ENCODE assay signal across 8 mouse cellular contexts in genomic region chr5:101764554-101765347, GRCm38 (mm10). TPM values are rescaled to one million over a fixed set of nuclear protein-coding genes. Genes with fewer than 3 reads are reported as not detected.
DNase-seq lines count a peak whose midpoint lies in the region; ATAC-seq and TF ChIP-seq lines count a peak whose summit lies in the region.

Cds1 (plus strand) TSS chr5:101765130.

- no peak for TF ChIP-seq CTCF in small intestine, adult 2 months (IDR thresholded peaks at IDR 0.05; ENCODE audit: extremely low read depth, insufficient read length, insufficient replicate concordance, low read depth, low read length)

- TF ChIP-seq POLR2A in small intestine, adult 2 months (IDR thresholded peaks at IDR 0.05; ENCODE audit: low read depth, low read length) = peak; percentile 28; the same call in 1 of the 2 replicates

- DNase-seq in adrenal gland, postnatal 4 days (ENCODE audit: low spot score in 2 of 2) = peak; percentile 37 to 39
- peak; percentile 63 for DNase-seq in embryo, embryonic 9.5 days (ENCODE audit: extremely low spot score)
- DNase-seq in kidney, adult 11 months = peak; percentile 85
- peak; percentile 78 for DNase-seq in limb, embryonic 10.5 days (ENCODE audit: low spot score)
- DNase-seq in midbrain, embryonic 11.5 days (ENCODE audit: low spot score, missing footprints) = peak; percentile 95

- H3K27ac ChIP-seq in limb, embryonic 10.5 days = peak within 1 kb of the TSS; percentile 66
- H3K27ac ChIP-seq in midbrain, embryonic 11.5 days (ENCODE audit: low read depth, low read length) = no peak within 1 kb of the TSS
- H3K27ac ChIP-seq in small intestine, adult 2 months (ENCODE audit: insufficient read depth, low read depth, low read length) = peak within 1 kb of the TSS; percentile 94

- peak within 1 kb of the TSS; percentile 98 for H3K4me2 ChIP-seq in midbrain, embryonic 11.5 days

- peaks cover 83% of the 10 kb centered on the region for H3K27me3 ChIP-seq in limb, embryonic 10.5 days (ENCODE audit: low read depth, poor library complexity, severe bottlenecking)
- peaks cover 54% of the 10 kb centered on the region for H3K27me3 ChIP-seq in midbrain, embryonic 11.5 days (ENCODE audit: control insufficient read depth, insufficient read depth, low read length)
- H3K27me3 ChIP-seq in small intestine, adult 2 months (ENCODE audit: control insufficient read depth, insufficient read depth, low read length) = no peaks in the 10 kb centered on the region

- H3K4me1 ChIP-seq in limb, embryonic 10.5 days = peaks cover 25% of the 10 kb centered on the region
- 0 out of 2 replicates have a peak, but pooled peaks cover 3% of the 10 kb centered on the region for H3K4me1 ChIP-seq in midbrain, embryonic 11.5 days (ENCODE audit: control insufficient read depth, insufficient read depth, low read length)
- H3K4me1 ChIP-seq in small intestine, adult 2 months (ENCODE audit: control insufficient read depth, insufficient read depth, insufficient read length, low read length) = peaks cover 20% of the 10 kb centered on the region

- H3K9ac ChIP-seq in midbrain, embryonic 11.5 days (ENCODE audit: low read length) = peak within 1 kb of the TSS; percentile 62

- H3K9me3 ChIP-seq in limb, embryonic 10.5 days (replicated peaks) = no peaks in the 10 kb centered on the region
- H3K9me3 ChIP-seq in midbrain, embryonic 11.5 days (ENCODE audit: control insufficient read depth, low read length) = no peaks in the 10 kb centered on the region

- peak; percentile 60 for ATAC-seq in granulocyte monocyte progenitor cell, adult 5-6 weeks (replicated peaks; ENCODE audit: poor library complexity, severe bottlenecking)
- peak; percentile 91 for ATAC-seq in midbrain, embryonic 11.5 days (ENCODE audit: low FRiP score)
- ATAC-seq in inflammation-experienced regulatory T-cells, adult 6 months = no peak

- no peaks in the 10 kb centered on the region for H3K36me3 ChIP-seq in limb, embryonic 10.5 days
- H3K36me3 ChIP-seq in midbrain, embryonic 11.5 days (ENCODE audit: control insufficient read depth, insufficient read depth, low read length) = no peaks in the 10 kb centered on the region
- H3K36me3 ChIP-seq in small intestine, adult 2 months (ENCODE audit: control insufficient read depth, insufficient read depth, low read length) = no peaks in the 10 kb centered on the region

- peak within 1 kb of the TSS; percentile 75 for H3K4me3 ChIP-seq in limb, embryonic 10.5 days
- peak within 1 kb of the TSS; percentile 65 for H3K4me3 ChIP-seq in midbrain, embryonic 11.5 days (ENCODE audit: low read depth, low read length)
- peak within 1 kb of the TSS; percentile 82 for H3K4me3 ChIP-seq in small intestine, adult 2 months (ENCODE audit: low read depth, low read length)

- under 1% methylated on average over 91 of the region's 91 CpGs for WGBS in limb, embryonic 10.5 days
- under 1% methylated on average over 76 of the region's 91 CpGs for WGBS in midbrain, embryonic 11.5 days
- WGBS in small intestine, adult 2 months = 2% methylated on average over 89 of the region's 91 CpGs

RNA-seq across cellular contexts. Expression of gene Cds1, which starts in this region (rescaled TPM):
- 1 to 10 TPM; 7.3 to 10.0 TPM for total RNA-seq in adrenal gland, postnatal 4 days (2021)
- total RNA-seq in granulocyte monocyte progenitor cell, adult 5-6 weeks (2014; fragmentation: Nextera tagmentation) = 7.9 and 13.3 TPM in 2 replicates
- 5.8 and 8.8 TPM in 2 replicates for total RNA-seq in granulocyte monocyte progenitor cell, adult 5-6 weeks (2017)
- polyA plus RNA-seq in limb, embryonic 10.5 days (2016; fragmentation: Nextera tagmentation; extraction: Ambion mirVana) = 0.67 and 0.68 TPM in 2 replicates
- 0.76 and 1.0 TPM in 2 replicates for polyA plus RNA-seq in midbrain, embryonic 11.5 days (2014; fragmentation: Nextera tagmentation; extraction: Ambion mirVana)
- polyA plus RNA-seq in small intestine, adult 2 months (2012; rRNA removed) = 39.8 and 112 TPM in 2 replicates
- not detected for polyA plus RNA-seq in inflammation-experienced regulatory T-cells, adult 6 months (2017; shearing (Covaris generic))

Comparison
In these comparisons a context has a peak if more than half of its experiments do, and no peak if none do; other contexts are left out.
1. RNA of gene Cds1 (polyA plus RNA-seq): 39.8 to 112 TPM in small intestine, adult 2 months; 0.76 to 1.0 TPM in midbrain, embryonic 11.5 days, 0.67 to 0.68 TPM in limb, embryonic 10.5 days and not detected in inflammation-experienced regulatory T-cells, adult 6 months; every median in the first group is over 10 times any median in the second.
2. Peak in DNase-seq, H3K4me3 ChIP-seq and H3K27ac ChIP-seq in limb, embryonic 10.5 days; RNA of the gene not detected or under 1 TPM.
3. DNase-seq: peak in every context shown above with its lines; median percentile 95 in midbrain, embryonic 11.5 days; 85 in kidney, adult 11 months; 78 in limb, embryonic 10.5 days; 63 in embryo, embryonic 9.5 days; 38 in adrenal gland, postnatal 4 days.
4. Peak in every context shown above with its lines, with median percentiles within 50 percentile points of each other: H3K4me3 ChIP-seq.